Mouse (Mus musculus): ENCODE results near the gene Met. TPM values are rescaled to one million over a fixed set of nuclear protein-coding genes. Genes with fewer than 3 reads are reported as not detected.

Gene Met
- polyA plus RNA-seq, 1 experiment from 2014 or later, result 8.2 TPM

DNA sequence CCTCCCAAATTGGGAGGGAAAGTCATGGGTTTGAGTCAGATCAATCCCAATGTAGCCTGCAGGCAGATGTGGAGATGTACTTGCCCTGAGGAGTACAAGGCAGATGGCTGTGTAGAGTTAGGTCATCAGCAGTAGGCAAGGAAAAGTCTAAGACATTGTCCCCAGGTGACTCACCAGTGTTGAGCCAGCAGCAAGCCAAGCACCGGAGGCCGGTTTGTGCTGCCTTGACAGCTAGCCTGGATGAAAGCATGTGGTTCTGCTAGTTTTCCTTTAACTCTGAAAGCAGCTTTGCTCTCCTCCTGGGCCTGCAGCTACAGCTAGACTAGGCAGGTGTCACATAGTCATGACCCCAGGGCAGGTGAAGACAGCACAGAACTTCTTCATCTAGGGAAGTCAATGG is 43.2 kb downstream of the Met start:
- no peaks in the 10 kb centered on the region for H3K9me3 ChIP-seq (ENCODE audit: low read length)
- H3K27ac ChIP-seq (ENCODE audit: low read depth), result no peak overlapping the region
- TF ChIP-seq CTCF (IDR thresholded peaks at IDR 0.05; ENCODE audit: low read depth) (no peak), EP300 (IDR thresholded peaks at IDR 0.05; ENCODE audit: low read depth) (no peak)
- H3K27me3 ChIP-seq (ENCODE audit: insufficient read depth, low read length), result no peaks in the 10 kb centered on the region
- no peak overlapping the region for H3K4me3 ChIP-seq (ENCODE audit: low read depth, low read length)
- 57% methylated on average over 2 of the region's 2 CpGs for WGBS (ENCODE audit: insufficient replicate concordance)
- peaks cover 8% of the 10 kb centered on the region for H3K4me1 ChIP-seq (ENCODE audit: insufficient read depth)
- DNase-seq (no peak), ATAC-seq (no peak)
- no peak overlapping the region for H3K4me2 ChIP-seq (ENCODE audit: low read depth, low read length)
- H3K9ac ChIP-seq (replicated peaks), result no peak overlapping the region
- H3K36me3 ChIP-seq (replicated peaks; ENCODE audit: insufficient read depth, low read length), result no peaks in the 10 kb centered on the region

DNA sequence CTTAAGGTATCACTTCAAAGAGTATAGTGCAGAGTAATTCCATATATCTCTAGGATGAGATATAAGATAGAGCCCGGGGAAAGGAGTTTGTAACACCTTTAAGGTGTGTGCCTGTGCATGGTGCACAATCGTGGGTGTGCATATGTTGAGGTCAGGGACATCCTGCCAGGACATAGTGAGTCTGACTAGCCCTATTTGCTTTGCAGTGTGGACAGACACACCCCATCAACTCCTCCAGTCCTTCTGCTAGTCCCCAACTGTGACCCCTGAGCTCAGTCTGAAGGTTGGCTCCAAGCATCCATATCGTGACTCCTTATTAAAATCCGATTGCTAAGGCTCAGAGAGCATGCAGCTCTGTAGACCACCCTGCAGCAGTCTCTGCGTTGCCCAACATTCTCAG is 44.6 kb downstream of the Met start:
- TF ChIP-seq CTCF (IDR thresholded peaks at IDR 0.05; ENCODE audit: low read depth) (no peak), EP300 (IDR thresholded peaks at IDR 0.05; ENCODE audit: low read depth) (no peak)
- Histone ChIP-seq H3K9ac (replicated peaks) (no peak overlapping the region), H3K27ac (ENCODE audit: low read depth) (no peak overlapping the region), H3K27me3 (ENCODE audit: insufficient read depth, low read length) (no peaks in the 10 kb centered on the region), H3K4me1 (ENCODE audit: insufficient read depth) (peaks cover 5% of the 10 kb centered on the region; the same call in 1 of the 2 replicates), H3K36me3 (replicated peaks; ENCODE audit: insufficient read depth, low read length) (no peaks in the 10 kb centered on the region), H3K4me2 (ENCODE audit: low read depth, low read length) (no peak overlapping the region), H3K9me3 (ENCODE audit: low read length) (no peaks in the 10 kb centered on the region), H3K4me3 (ENCODE audit: low read depth, low read length) (no peak overlapping the region)
- DNase-seq (no peak), ATAC-seq (no peak; the same call in 1 of the 2 replicates)
- WGBS (ENCODE audit: insufficient replicate concordance), result 58% methylated on average over 5 of the region's 5 CpGs

DNA sequence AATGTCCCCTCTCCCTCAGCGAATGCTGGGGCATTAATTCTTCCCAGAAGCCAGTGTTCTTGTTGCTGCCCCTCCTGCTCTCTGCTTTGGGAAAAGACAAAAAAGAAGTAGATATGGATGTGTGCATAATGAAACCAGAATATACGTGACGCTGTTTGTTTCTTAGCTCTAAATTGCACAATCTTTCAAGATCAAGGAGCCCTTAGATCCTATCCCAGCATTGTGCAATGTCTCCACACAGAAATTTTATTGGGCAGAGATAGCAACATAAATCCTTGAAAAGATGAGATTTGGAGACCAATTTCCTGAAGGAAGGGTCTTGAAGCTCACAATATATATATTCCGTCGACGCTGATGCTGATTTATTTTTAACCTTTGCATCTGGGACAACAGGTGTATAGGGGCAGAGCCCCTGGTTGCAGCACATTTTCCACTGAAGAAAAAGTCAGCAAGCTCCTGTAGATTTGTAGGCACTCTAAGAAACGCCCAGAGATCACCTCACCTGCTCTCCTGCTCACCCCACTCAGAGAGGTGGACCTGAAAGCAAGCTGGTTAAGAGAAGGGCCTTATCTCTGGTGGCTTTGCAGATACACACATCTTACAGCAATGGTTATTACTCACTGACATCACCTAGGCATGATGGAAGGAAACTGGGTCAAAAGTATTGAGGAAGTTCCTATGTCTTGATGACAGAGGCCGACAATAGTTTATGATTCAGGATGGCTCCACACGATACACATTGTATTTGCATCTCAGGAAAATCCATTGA is 45.2 kb downstream of the Met start:
- Histone ChIP-seq H3K4me2 (ENCODE audit: low read depth, low read length) (no peak overlapping the region), H3K9ac (replicated peaks) (no peak overlapping the region), H3K4me1 (ENCODE audit: insufficient read depth) (peaks cover 3% of the 10 kb centered on the region; the same call in 1 of the 2 replicates), H3K4me3 (ENCODE audit: low read depth, low read length) (no peak overlapping the region), H3K36me3 (replicated peaks; ENCODE audit: insufficient read depth, low read length) (no peaks in the 10 kb centered on the region), H3K9me3 (ENCODE audit: low read length) (no peaks in the 10 kb centered on the region), H3K27ac (ENCODE audit: low read depth) (no peak overlapping the region), H3K27me3 (ENCODE audit: insufficient read depth, low read length) (no peaks in the 10 kb centered on the region)
- no peak for ATAC-seq
- TF ChIP-seq EP300 (IDR thresholded peaks at IDR 0.05; ENCODE audit: low read depth), result no peak
- TF ChIP-seq CTCF (IDR thresholded peaks at IDR 0.05; ENCODE audit: low read depth), result no peak
- no peak for DNase-seq
- WGBS (ENCODE audit: insufficient replicate concordance), result 70% methylated on average over 9 of the region's 9 CpGs

GRCm38 (mm10) chr6:17513381-17513780 is 49.8 kb downstream of the Met start:
- Histone ChIP-seq H3K4me1 (ENCODE audit: insufficient read depth) (peaks cover 4% of the 10 kb centered on the region; the same call in 1 of the 2 replicates), H3K27ac (ENCODE audit: low read depth) (no peak overlapping the region), H3K9ac (replicated peaks) (no peak overlapping the region), H3K4me2 (ENCODE audit: low read depth, low read length) (no peak overlapping the region), H3K36me3 (replicated peaks; ENCODE audit: insufficient read depth, low read length) (no peaks in the 10 kb centered on the region), H3K4me3 (ENCODE audit: low read depth, low read length) (no peak overlapping the region), H3K9me3 (ENCODE audit: low read length) (no peaks in the 10 kb centered on the region), H3K27me3 (ENCODE audit: insufficient read depth, low read length) (no peaks in the 10 kb centered on the region)
- ATAC-seq, result peak; percentile 66
- WGBS (ENCODE audit: insufficient replicate concordance), result 75% methylated on average over 15 of the region's 15 CpGs
- no peak for DNase-seq
- no peak for TF ChIP-seq EP300 (IDR thresholded peaks at IDR 0.05; ENCODE audit: low read depth)
- TF ChIP-seq CTCF (IDR thresholded peaks at IDR 0.05; ENCODE audit: low read depth), result no peak

- Histone ChIP-seq H3K9ac (replicated peaks) (no peak overlapping the region), H3K4me1 (ENCODE audit: insufficient read depth) (peaks cover 4% of the 10 kb centered on the region; the same call in 1 of the 2 replicates), H3K4me2 (ENCODE audit: low read depth, low read length) (0 out of 2 replicates have a peak overlapping the region, but pooled peaks have one; percentile 19), H3K27ac (ENCODE audit: low read depth) (no peak overlapping the region), H3K4me3 (ENCODE audit: low read depth, low read length) (no peak overlapping the region), H3K9me3 (ENCODE audit: low read length) (no peaks in the 10 kb centered on the region), H3K36me3 (replicated peaks; ENCODE audit: insufficient read depth, low read length) (no peaks in the 10 kb centered on the region), H3K27me3 (ENCODE audit: insufficient read depth, low read length) (no peaks in the 10 kb centered on the region)
- DNase-seq (peak; percentile 12), ATAC-seq (no peak)
- 29% methylated on average over 7 of the region's 7 CpGs for WGBS (ENCODE audit: insufficient replicate concordance)
- TF ChIP-seq EP300 (IDR thresholded peaks at IDR 0.05; ENCODE audit: low read depth), result no peak
- no peak for TF ChIP-seq CTCF (IDR thresholded peaks at IDR 0.05; ENCODE audit: low read depth)
These were observed 52.3 kb downstream of the Met start for GRCm38 (mm10) chr6:17515775-17516460.
